Mouse (Mus musculus): ENCODE results near the gene Gm5148.

DNA sequence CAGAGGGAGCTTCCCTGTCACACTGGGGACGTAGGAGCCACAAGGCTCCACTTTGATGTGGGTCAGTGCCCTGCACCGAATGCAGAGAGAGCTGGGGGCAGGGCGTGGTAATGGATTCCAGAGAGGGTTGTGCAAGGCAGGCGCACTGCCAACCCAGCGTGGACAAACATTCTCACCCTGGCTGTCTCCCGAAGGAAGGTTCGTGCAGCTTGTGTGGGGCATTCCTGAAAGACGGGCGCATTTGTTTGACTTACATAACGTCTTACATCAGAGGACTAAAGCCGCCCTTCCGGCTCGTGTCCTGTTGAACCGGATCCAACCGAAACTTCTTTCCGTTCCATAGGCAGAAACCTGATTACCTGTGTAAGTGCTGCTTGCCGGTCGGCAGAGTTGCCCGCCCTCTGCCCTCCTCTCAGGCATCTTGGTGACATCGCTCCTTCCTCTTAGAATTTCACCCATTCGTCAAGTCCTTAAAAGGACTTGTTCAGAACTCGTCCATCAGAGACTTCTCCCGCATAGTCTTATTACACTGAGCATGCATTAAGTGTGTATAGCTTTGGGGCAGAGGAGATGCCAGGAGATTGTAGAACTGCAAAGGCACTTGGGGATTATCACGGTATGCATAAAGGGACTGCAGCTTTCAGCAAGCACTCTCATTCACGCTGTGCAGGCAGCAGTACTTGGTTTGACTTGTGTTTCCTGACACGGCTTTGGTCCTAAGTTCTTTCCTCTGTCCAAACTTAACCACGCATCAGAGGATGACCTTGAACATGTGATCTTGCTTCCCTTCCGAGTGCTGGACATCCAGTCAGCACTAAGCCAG is 36.9 kb downstream of the Gm5148 start:
- TF ChIP-seq CTCF (conservative IDR thresholded peaks at IDR 0.05; ENCODE audit: low read length) = no peak
- TF ChIP-seq POU5F1 (IDR thresholded peaks at IDR 0.05; ENCODE audit: borderline replicate concordance, low read length) = no peak

Measured in E14TG2a.4 (cell line).